Mouse (Mus musculus) heart, adult 9 months (tissue): ENCODE results near the gene Tmem50b.
"Not testable (repeated sequence)": the region's sequence is repeated elsewhere in the genome, so short reads cannot be mapped to it uniquely, and the experiment has no call there.

Source experiments
- DNase-seq, 2 experiments: peaks; one replicate each; pipeline ENCODE4 v3.0.0; 2022; ENCODE audit warnings: low spot score in 2 of 2

Gene Tmem50b

GRCm38 (mm10) chr16:91597672-91598010 lies at the start of gene Tmem50b:
Gene Tmem50b (minus strand): TSS chr16:91597800.
- DNase-seq, result peak; percentile 97 to 98

GRCm38 (mm10) chr16:91646681-91647419 lies 49.2 kb upstream of the Tmem50b start, which contains the start of gene Gart:
Gene Gart (minus strand): TSS chr16:91646952.
- DNase-seq, result peak; percentile 94 to 96

- DNase-seq, result no peak
Measured at GRCm38 (mm10) chr16:91645995-91646602, 48.5 kb upstream of the Tmem50b start.

GRCm38 (mm10) chr16:91645420-91645819 lies 47.8 kb upstream of the Tmem50b start:
- DNase-seq, result not testable (repeated sequence)

GRCm38 (mm10) chr16:91644901-91645300 lies 47.3 kb upstream of the Tmem50b start:
- DNase-seq, result no peak

GRCm38 (mm10) chr16:91640171-91640570 lies 42.6 kb upstream of the Tmem50b start:
- no peak for DNase-seq

- no peak for DNase-seq
Measured at GRCm38 (mm10) chr16:91639636-91640035, 42.0 kb upstream of the Tmem50b start.

- DNase-seq, result no peak
Measured at GRCm38 (mm10) chr16:91639161-91639560, 41.6 kb upstream of the Tmem50b start.

GRCm38 (mm10) chr16:91633641-91634040 lies 36.0 kb upstream of the Tmem50b start:
- no peak for DNase-seq

GRCm38 (mm10) chr16:91632940-91633339 lies 35.3 kb upstream of the Tmem50b start:
- DNase-seq, result no peak

GRCm38 (mm10) chr16:91632439-91632838 lies 34.8 kb upstream of the Tmem50b start:
- DNase-seq, result no peak

GRCm38 (mm10) chr16:91630584-91630983 lies 33.0 kb upstream of the Tmem50b start:
- DNase-seq, result no peak

- DNase-seq, result no peak
Measured at GRCm38 (mm10) chr16:91629749-91630148, 32.1 kb upstream of the Tmem50b start.

- DNase-seq, result no peak
Measured at GRCm38 (mm10) chr16:91628673-91629072, 31.1 kb upstream of the Tmem50b start.

- no peak for DNase-seq
Measured at GRCm38 (mm10) chr16:91627831-91628230, 30.2 kb upstream of the Tmem50b start.

- DNase-seq, result no peak
Measured at GRCm38 (mm10) chr16:91623074-91623473, 25.5 kb upstream of the Tmem50b start.

GRCm38 (mm10) chr16:91620991-91621390 lies 23.4 kb upstream of the Tmem50b start:
- no peak for DNase-seq

- no peak for DNase-seq
Measured at GRCm38 (mm10) chr16:91620185-91620584, 22.6 kb upstream of the Tmem50b start.

GRCm38 (mm10) chr16:91618511-91619501 lies 21.2 kb upstream of the Tmem50b start, which contains the start of gene Dnajc28:
Gene Dnajc28 (minus strand): TSS chr16:91619026.
- DNase-seq, result peak; percentile 82 to 85

- no peak for DNase-seq
Measured at GRCm38 (mm10) chr16:91614552-91614951, 17.0 kb upstream of the Tmem50b start.

GRCm38 (mm10) chr16:91612525-91612924 lies 14.9 kb upstream of the Tmem50b start:
- DNase-seq, result no peak

- peak in 1 of 2 experiments; percentile 16 for DNase-seq
Measured at GRCm38 (mm10) chr16:91611248-91611647, 13.6 kb upstream of the Tmem50b start.
